Mouse (Mus musculus) ovary, postnatal 14 days (tissue): Measurements from ENCODE around the gene Esp23.
"Not testable (repeated sequence)": the region's sequence is repeated elsewhere in the genome, so short reads cannot be mapped to it uniquely, and the experiment has no call there.

Experiments used
- DNase-seq: peaks from one replicate; pipeline ENCODE4 v3.0.0; 2022; ENCODE audit warnings: low spot score

Gene Esp23

GRCm38 (mm10) chr17:39076937-39077336 is at the start of gene Esp23:
Gene Esp23, minus strand, starts transcription at chr17:39077037.
- no peak for DNase-seq

- DNase-seq = not testable (repeated sequence)
These were observed 30.3 kb upstream of the Esp23 start for GRCm38 (mm10) chr17:39107126-39107525.

- no peak for DNase-seq
These were observed 18.2 kb upstream of the Esp23 start, which contains the start of gene Esp22 for GRCm38 (mm10) chr17:39095034-39095433. Gene Esp22, plus strand, starts transcription at chr17:39095334.

- DNase-seq = no peak
These were observed 13.2 kb downstream of the Esp23 start for GRCm38 (mm10) chr17:39063641-39064040.

GRCm38 (mm10) chr17:39043241-39043640 is 33.6 kb downstream of the Esp23 start, which contains the start of gene Gm21903:
Gene Gm21903, minus strand, starts transcription at chr17:39043341.
- DNase-seq = no peak

- DNase-seq = not testable (repeated sequence)
These were observed 40.4 kb downstream of the Esp23 start, which contains the start of gene Esp24 for GRCm38 (mm10) chr17:39036395-39036794. Gene Esp24, plus strand, starts transcription at chr17:39036695.
